38 mouse cellular contexts compared by ENCODE assay signal in the genomic region with DNA sequence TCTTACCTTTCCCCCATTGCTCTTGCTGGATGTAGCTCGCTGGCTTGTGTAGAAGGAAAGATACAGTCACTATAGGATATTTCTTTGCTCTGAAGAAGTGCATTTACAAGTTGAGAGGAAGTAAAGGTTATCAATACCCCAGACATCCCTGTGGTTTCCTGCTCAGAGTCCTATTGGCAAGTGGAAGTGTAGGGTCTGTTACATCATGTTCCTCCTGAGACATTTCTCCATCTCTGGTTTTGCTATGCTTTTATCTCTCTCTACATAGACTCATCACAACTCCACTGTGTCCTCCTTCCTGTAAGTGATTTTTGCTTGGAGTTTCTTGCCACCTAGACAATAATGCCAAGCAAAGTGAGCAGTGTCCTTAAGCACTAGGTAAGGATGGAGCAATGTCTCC. TPM values are rescaled to one million over a fixed set of nuclear protein-coding genes. Genes with fewer than 3 reads are reported as not detected.
"Had no signal": no experiment of that assay in that cellular context is flagged by ENCODE, and none has a peak within 500 bp of the region (broad histone marks: within the 10 kb centered on the region; RNA-seq: fewer than 3 reads in every experiment).

No protein-coding gene starts in this region.

- H3K9ac ChIP-seq: embryonic facial prominence, embryonic 12.5 days; embryonic facial prominence, embryonic 13.5 days; embryonic facial prominence, embryonic 15.5 days; forebrain, embryonic 12.5 days; forebrain, embryonic 13.5 days; forebrain, embryonic 15.5 days; forebrain, postnatal 0 days had no signal

- H3K27me3 ChIP-seq: embryonic facial prominence, embryonic 12.5 days; embryonic facial prominence, embryonic 13.5 days; embryonic facial prominence, embryonic 15.5 days; forebrain, embryonic 12.5 days; forebrain, embryonic 13.5 days; forebrain, embryonic 15.5 days had no signal

- H3K27ac ChIP-seq: embryonic facial prominence, embryonic 10.5 days; embryonic facial prominence, embryonic 12.5 days; embryonic facial prominence, embryonic 13.5 days; embryonic facial prominence, embryonic 15.5 days; forebrain, embryonic 10.5 days; forebrain, embryonic 12.5 days; forebrain, embryonic 13.5 days; forebrain, embryonic 15.5 days; gastrocnemius, adult 2 months; heart, adult 2 months; heart, embryonic 10.5 days had no signal

- H3K36me3 ChIP-seq: embryonic facial prominence, embryonic 10.5 days; embryonic facial prominence, embryonic 12.5 days; embryonic facial prominence, embryonic 13.5 days; embryonic facial prominence, embryonic 15.5 days; forebrain, embryonic 10.5 days; forebrain, embryonic 12.5 days; forebrain, embryonic 15.5 days; heart, embryonic 10.5 days had no signal

- H3K4me3 ChIP-seq: embryonic facial prominence, embryonic 10.5 days; embryonic facial prominence, embryonic 12.5 days; embryonic facial prominence, embryonic 13.5 days; embryonic facial prominence, embryonic 15.5 days; erythroblast, embryonic 14.5 days; forebrain, embryonic 10.5 days; forebrain, embryonic 12.5 days; forebrain, embryonic 13.5 days; forebrain, embryonic 15.5 days; gastrocnemius, adult 2 months; heart, adult 2 months; heart, embryonic 10.5 days had no signal

- H3K4me1 ChIP-seq: embryonic facial prominence, embryonic 10.5 days; embryonic facial prominence, embryonic 12.5 days; embryonic facial prominence, embryonic 13.5 days; embryonic facial prominence, embryonic 15.5 days; forebrain, embryonic 10.5 days; forebrain, embryonic 12.5 days; forebrain, embryonic 13.5 days; forebrain, embryonic 15.5 days; heart, embryonic 10.5 days had no signal

- ATAC-seq: forebrain, embryonic 13.5 days; forebrain, embryonic 14.5 days; forebrain, embryonic 15.5 days; forebrain, embryonic 16.5 days; forebrain, postnatal 0 days had no signal

- DNase-seq: cerebellum, adult 2 months; cerebellum, adult 8-10 months; cerebellum, adult 9-10 months; cerebellum, adult 9-11 months; cerebellum, postnatal 10 days; cerebellum, postnatal 14 days; cerebellum, postnatal 25 days; cerebellum, postnatal 36 days; embryo, embryonic 11 days; forebrain, postnatal 0 days; gastrocnemius, adult 2 months; gastrocnemius, postnatal 10 days; gastrocnemius, postnatal 14 days; gastrocnemius, postnatal 25 days; gastrocnemius, postnatal 36 days; heart, adult 11 months; heart, adult 18-20 months; heart, adult 2 months had no signal

- H3K4me2 ChIP-seq: embryonic facial prominence, embryonic 12.5 days; embryonic facial prominence, embryonic 13.5 days; embryonic facial prominence, embryonic 15.5 days; forebrain, embryonic 12.5 days; forebrain, embryonic 13.5 days; forebrain, embryonic 15.5 days had no signal

RNA-seq across cellular contexts. Expression of gene Mrgpra1, which starts 35.7 kb away (rescaled TPM):
- total RNA-seq: forebrain, postnatal 0 days; gastrocnemius, adult 18-20 months; gastrocnemius, adult 2 months; gastrocnemius, postnatal 10 days; gastrocnemius, postnatal 14 days; gastrocnemius, postnatal 25 days; gastrocnemius, postnatal 36 days; gastrocnemius, postnatal 4 days; heart, adult 18-20 months; heart, adult 2 months; heart, adult 8-10 months had no signal
- polyA plus RNA-seq: cerebellum, adult 2 months; cortical plate, adult 2 months; embryonic facial prominence, embryonic 10.5 days; embryonic facial prominence, embryonic 11.5 days; embryonic facial prominence, embryonic 12.5 days; embryonic facial prominence, embryonic 13.5 days; embryonic facial prominence, embryonic 15.5 days; erythroblast, embryonic 14.5 days; forebrain, embryonic 10.5 days; forebrain, embryonic 11.5 days; forebrain, embryonic 12.5 days; forebrain, embryonic 13.5 days; forebrain, embryonic 14.5 days; forebrain, embryonic 15.5 days; forebrain, embryonic 16.5 days; forebrain, postnatal 0 days; frontal cortex, adult 2 months; gonadal fat pad, adult 2 months; heart, adult 2 months; heart, embryonic 10.5 days had no signal
